Comparison of ENCODE assay signal across 8 mouse cellular contexts in the genomic region with DNA sequence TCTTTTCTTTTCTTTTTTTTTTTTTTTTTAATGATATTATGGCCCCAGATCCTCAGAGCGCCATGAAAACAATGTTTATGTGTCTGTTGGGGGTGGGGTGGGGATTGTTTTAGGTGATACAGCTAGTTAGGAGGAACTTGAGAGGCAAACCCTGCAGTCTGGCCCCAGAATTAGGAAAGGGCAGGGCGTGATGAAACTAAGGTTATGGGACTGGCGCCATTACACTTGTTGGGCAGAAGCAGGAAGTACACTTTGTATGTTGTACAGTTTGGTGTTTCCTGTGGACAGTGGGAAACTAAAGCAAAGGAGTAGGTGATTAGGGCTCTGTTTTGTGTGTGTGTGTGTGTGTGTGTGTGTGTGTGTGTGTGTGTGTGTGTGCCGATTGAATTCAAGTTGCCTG. TPM values are rescaled to one million over a fixed set of nuclear protein-coding genes. Genes with fewer than 3 reads are reported as not detected.
DNase-seq lines count a peak whose midpoint lies in the region; ATAC-seq and TF ChIP-seq lines count a peak whose summit lies in the region.

No protein-coding gene starts in this region.

- 23% methylated on average over 4 of the region's 4 CpGs for WGBS in kidney, adult 2 months
- 39% methylated on average over 4 of the region's 4 CpGs for WGBS in embryonic facial prominence, embryonic 10.5 days
- 44% methylated on average over 4 of the region's 4 CpGs for WGBS in hindbrain, postnatal 0 days

- peak overlapping the region; percentile 6; the same call in 1 of the 2 replicates for H3K4me3 ChIP-seq in kidney, adult 2 months (ENCODE audit: insufficient read depth, low read depth, low read length)
- H3K4me3 ChIP-seq in embryonic facial prominence, embryonic 10.5 days: peak overlapping the region; percentile 97
- H3K4me3 ChIP-seq in hindbrain, postnatal 0 days (ENCODE audit: low read length): no peak overlapping the region
- H3K4me3 ChIP-seq in left cerebral cortex, adult 2 months: no peak overlapping the region

- peaks cover 5% of the 10 kb centered on the region; the same call in 1 of the 2 replicates for H3K4me1 ChIP-seq in kidney, adult 2 months (ENCODE audit: control insufficient read depth, insufficient read depth, low read length)
- peaks cover 16% of the 10 kb centered on the region for H3K4me1 ChIP-seq in embryonic facial prominence, embryonic 10.5 days
- H3K4me1 ChIP-seq in hindbrain, postnatal 0 days (ENCODE audit: insufficient read depth, low read length): 0 out of 2 replicates have a peak, but pooled peaks cover 7% of the 10 kb centered on the region

- no peaks in the 10 kb centered on the region for H3K27me3 ChIP-seq in kidney, adult 2 months (replicated peaks; ENCODE audit: control insufficient read depth, insufficient read depth, low read length)
- H3K27me3 ChIP-seq in embryonic facial prominence, embryonic 10.5 days (replicated peaks; ENCODE audit: low read depth, poor library complexity, severe bottlenecking): no peaks in the 10 kb centered on the region
- H3K27me3 ChIP-seq in hindbrain, postnatal 0 days (ENCODE audit: insufficient read depth, low read length): no peaks in the 10 kb centered on the region

- no peak for TF ChIP-seq POLR2A in kidney, adult 2 months (IDR thresholded peaks at IDR 0.05; ENCODE audit: low read depth, low read length)

- peak overlapping the region; percentile 69; the same call in 1 of the 2 replicates for H3K4me2 ChIP-seq in hindbrain, postnatal 0 days (ENCODE audit: low read depth, low read length)

- ATAC-seq in hindbrain, postnatal 0 days: no peak

- peak; percentile 20 for DNase-seq in kidney, adult 2 months
- DNase-seq in kidney, postnatal 10 days: no peak
- peak; percentile 13 for DNase-seq in embryonic facial prominence, embryonic 10.5 days (ENCODE audit: low spot score)
- DNase-seq in hindbrain, postnatal 0 days (ENCODE audit: low spot score): peak; percentile 13
- DNase-seq in lung, postnatal 10 days: peak; percentile 56
- DNase-seq in retina, postnatal 1 day: peak; percentile 18
- DNase-seq in urinary bladder, adult 18-20 months (ENCODE audit: low spot score in 2 of 2): no peak
- DNase-seq in left cerebral cortex, adult 2 months (ENCODE audit: extremely low spot score in 1 of 2, low spot score in 2 of 2): no peak

- H3K27ac ChIP-seq in kidney, adult 2 months (ENCODE audit: insufficient read depth, low read depth, low read length): peak overlapping the region; percentile 0; the same call in 1 of the 2 replicates
- H3K27ac ChIP-seq in embryonic facial prominence, embryonic 10.5 days (replicated peaks): no peak overlapping the region
- H3K27ac ChIP-seq in hindbrain, postnatal 0 days: no peak overlapping the region
- H3K27ac ChIP-seq in left cerebral cortex, adult 2 months: no peak overlapping the region

- intact Hi-C loops in left cerebral cortex, adult 2 months (cut with DNase I): loop anchor here (2.0 to 5.0 kb wide), 2 partner anchors 323 to 387 kb away; no protein-coding TSS in a partner anchor

- H3K9ac ChIP-seq in hindbrain, postnatal 0 days (replicated peaks; ENCODE audit: low read length): no peak overlapping the region

- no peak for TF ChIP-seq CTCF in kidney, adult 2 months (conservative IDR thresholded peaks at IDR 0.05; ENCODE audit: insufficient read depth, insufficient read length, low read depth, low read length)
- TF ChIP-seq CTCF in hindbrain, postnatal 0 days (IDR thresholded peaks at IDR 0.05; ENCODE audit: low read depth): 0 out of 2 replicates have a peak, but pooled peaks have one; percentile 11
- no peak for TF ChIP-seq CTCF in left cerebral cortex, adult 2 months (IDR thresholded peaks at IDR 0.05)

- H3K9me3 ChIP-seq in embryonic facial prominence, embryonic 10.5 days: no peaks in the 10 kb centered on the region
- no peaks in the 10 kb centered on the region for H3K9me3 ChIP-seq in hindbrain, postnatal 0 days (ENCODE audit: low read length)

- no peaks in the 10 kb centered on the region; the same call in 1 of the 2 replicates for H3K36me3 ChIP-seq in kidney, adult 2 months (ENCODE audit: control insufficient read depth, insufficient read depth, low read length)
- H3K36me3 ChIP-seq in embryonic facial prominence, embryonic 10.5 days (replicated peaks): peaks cover 46% of the 10 kb centered on the region
- no peaks in the 10 kb centered on the region; the same call in 1 of the 2 replicates for H3K36me3 ChIP-seq in hindbrain, postnatal 0 days (ENCODE audit: insufficient read depth, low read length)

RNA-seq across cellular contexts. Expression of a gene that starts 0.8 kb away (rescaled TPM):
- polyA plus RNA-seq in kidney, adult 2 months (2012; rRNA removed): 24.9 and 27.8 TPM in 2 replicates
- polyA plus RNA-seq in embryonic facial prominence, embryonic 10.5 days (2016; fragmentation: Nextera tagmentation; extraction: Ambion mirVana): 24.5 and 26.6 TPM in 2 replicates
- total RNA-seq in hindbrain, postnatal 0 days (2014; rRNA removed): 20.5 and 21.5 TPM in 2 replicates
- polyA plus RNA-seq in hindbrain, postnatal 0 days (2015; fragmentation: Nextera tagmentation; extraction: Ambion mirVana): 8.9 and 10.5 TPM in 2 replicates
- 10 to 100 TPM; 32.9 to 34.8 TPM for total RNA-seq in left cerebral cortex, adult 2 months (2021)

RNA-seq across cellular contexts. Expression of a gene that starts 34.7 kb away (rescaled TPM):
- 144 and 190 TPM in 2 replicates for polyA plus RNA-seq in kidney, adult 2 months (2012; rRNA removed)
- polyA plus RNA-seq in embryonic facial prominence, embryonic 10.5 days (2016; fragmentation: Nextera tagmentation; extraction: Ambion mirVana): 243 and 251 TPM in 2 replicates
- 55.0 and 59.3 TPM in 2 replicates for total RNA-seq in hindbrain, postnatal 0 days (2014; rRNA removed)
- polyA plus RNA-seq in hindbrain, postnatal 0 days (2015; fragmentation: Nextera tagmentation; extraction: Ambion mirVana): 222 and 224 TPM in 2 replicates
- total RNA-seq in left cerebral cortex, adult 2 months (2021): 100 to 1,000 TPM; 164 to 165 TPM

RNA-seq across cellular contexts. Expression of a gene that starts 51.6 kb away (rescaled TPM):
- polyA plus RNA-seq in kidney, adult 2 months (2012; rRNA removed): 2.8 and 3.2 TPM in 2 replicates
- polyA plus RNA-seq in embryonic facial prominence, embryonic 10.5 days (2016; fragmentation: Nextera tagmentation; extraction: Ambion mirVana): 0.90 and 0.92 TPM in 2 replicates
- total RNA-seq in hindbrain, postnatal 0 days (2014; rRNA removed): 1.1 and 1.3 TPM in 2 replicates
- polyA plus RNA-seq in hindbrain, postnatal 0 days (2015; fragmentation: Nextera tagmentation; extraction: Ambion mirVana): 1.4 and 1.5 TPM in 2 replicates
- 1 to 10 TPM; 2.0 to 2.8 TPM for total RNA-seq in left cerebral cortex, adult 2 months (2021)

RNA-seq across cellular contexts. Expression of a gene that starts 51.7 kb away (rescaled TPM):
- 9.6 and 19.1 TPM in 2 replicates for polyA plus RNA-seq in kidney, adult 2 months (2012; rRNA removed)
- 47.3 and 50.6 TPM in 2 replicates for polyA plus RNA-seq in embryonic facial prominence, embryonic 10.5 days (2016; fragmentation: Nextera tagmentation; extraction: Ambion mirVana)
- total RNA-seq in hindbrain, postnatal 0 days (2014; rRNA removed): 17.9 and 18.2 TPM in 2 replicates
- polyA plus RNA-seq in hindbrain, postnatal 0 days (2015; fragmentation: Nextera tagmentation; extraction: Ambion mirVana): 50.9 and 55.8 TPM in 2 replicates
- total RNA-seq in left cerebral cortex, adult 2 months (2021): 10 to 100 TPM; 32.9 to 37.4 TPM

Comparison
In these comparisons a context has a peak if more than half of its experiments do, and no peak if none do; other contexts are left out.
1. DNase-seq: peak in kidney, adult 2 months (single experiment), embryonic facial prominence, embryonic 10.5 days (single experiment), hindbrain, postnatal 0 days (single experiment), lung, postnatal 10 days (single experiment) and retina, postnatal 1 day (single experiment); none in kidney, postnatal 10 days (single experiment), urinary bladder, adult 18-20 months (0 of 2) and left cerebral cortex, adult 2 months (0 of 2).
2. H3K4me3 ChIP-seq: peak in kidney, adult 2 months (single experiment) and embryonic facial prominence, embryonic 10.5 days (single experiment); none in hindbrain, postnatal 0 days (single experiment) and left cerebral cortex, adult 2 months (single experiment).